Mouse (Mus musculus) megakaryocyte, embryonic 14.5 days (primary cell): ENCODE data around the gene Nfic.

Source experiments
- FLI1 ChIP-seq: IDR thresholded peaks from 2 replicates; pipeline ENCODE4 v1.6.1; 2012; ENCODE audit warnings: low read length, inconsistent platforms, mixed read lengths
- GATA1 ChIP-seq: IDR thresholded peaks from 3 replicates; pipeline ENCODE4 v1.6.1; 2012; ENCODE audit warnings: mixed read lengths, low read length, inconsistent platforms, borderline replicate concordance

DNA sequence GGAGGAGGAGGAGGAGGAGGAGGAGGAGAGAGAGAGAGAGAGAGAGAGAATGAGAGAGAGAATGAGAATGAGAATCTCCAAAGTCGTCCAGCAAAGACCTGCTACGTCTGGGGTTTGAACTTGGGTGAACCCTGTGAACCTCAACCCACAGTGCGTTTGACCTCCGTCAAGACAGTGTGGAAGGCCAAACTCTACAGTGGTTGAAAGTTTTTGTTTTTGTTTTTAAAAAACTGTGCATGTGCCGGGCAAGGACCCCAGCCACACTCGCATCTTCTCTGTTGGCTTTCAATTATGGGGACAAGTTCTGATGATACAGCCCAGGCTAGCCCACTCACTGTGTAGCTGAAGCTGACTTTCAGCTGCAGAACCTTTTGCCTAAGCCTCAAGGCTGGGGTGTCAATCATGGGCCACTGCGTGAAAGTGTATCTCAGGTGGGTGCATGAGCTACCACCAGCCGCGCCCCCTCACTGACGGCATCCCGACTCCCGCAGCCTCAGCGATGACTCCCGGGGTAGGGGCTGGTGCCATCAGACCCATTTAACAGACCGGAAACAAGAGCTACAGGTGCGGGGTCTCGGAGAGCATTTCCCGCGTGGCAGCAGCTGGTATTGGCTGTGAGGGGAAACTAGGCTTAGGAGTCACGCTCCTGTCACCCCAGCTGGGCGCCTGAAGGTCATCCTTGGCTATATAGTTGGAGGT is 23.1 kb downstream of the Nfic start:
- no peak for TF ChIP-seq GATA1
- TF ChIP-seq FLI1, result no peak
